Mouse (Mus musculus) neural tube, embryonic 14.5 days (tissue): ENCODE measurements around the gene Slc38a3. TPM values are rescaled to one million over a fixed set of nuclear protein-coding genes. Genes with fewer than 3 reads are reported as not detected.
"Not testable (repeated sequence)": the region's sequence is repeated elsewhere in the genome, so short reads cannot be mapped to it uniquely, and the experiment has no call there.

Experiments used
- ATAC-seq: fragments of 200-750 bp; cut with Nextera tagmentation; 2 replicates; pipeline ENCODE4 v1.8.0; 2017; ENCODE audit warnings: low read depth, mild to moderate bottlenecking, moderate TSS enrichment, moderate library complexity
- H3K27ac ChIP-seq: fragments of 300-500 bp; sonication (generic); 2 replicates; pipeline ENCODE4 v1.5.1; 2014; ENCODE audit warnings: low read depth, mild to moderate bottlenecking, control low read depth, low read length, moderate library complexity, mixed read lengths
- H3K27me3 ChIP-seq: fragments of 300-500 bp; sonication (generic); 2 replicates; pipeline ENCODE4 v1.6.1; 2014; ENCODE audit warnings: low read length; ENCODE audit not compliant: control insufficient read depth, insufficient read depth
- H3K36me3 ChIP-seq: fragments of 300-500 bp; sonication (generic); 2 replicates; pipeline ENCODE4 v1.6.1; 2014; ENCODE audit warnings: low read length, mixed read lengths; ENCODE audit not compliant: control insufficient read depth, insufficient read depth
- H3K4me1 ChIP-seq: fragments of 300-500 bp; sonication (generic); 2 replicates; pipeline ENCODE4 v1.6.1; 2014; ENCODE audit warnings: low read length; ENCODE audit not compliant: control insufficient read depth, insufficient read depth
- H3K4me2 ChIP-seq: fragments of 300-500 bp; sonication (generic); 2 replicates; pipeline ENCODE4 v1.6.1; 2014; ENCODE audit warnings: mild to moderate bottlenecking, low read depth, low read length, control low read depth
- H3K4me3 ChIP-seq: fragments of 300-500 bp; sonication (generic); 2 replicates; pipeline ENCODE4 v1.5.1; 2014; ENCODE audit warnings: low read depth, low read length, control low read depth, mixed read lengths
- H3K9ac ChIP-seq: fragments of 300-500 bp; sonication (generic); replicated peaks from 2 replicates; pipeline ENCODE4 v1.6.1; 2014; ENCODE audit warnings: low read depth, mild to moderate bottlenecking, control low read depth, low read length, mixed read lengths
- H3K9me3 ChIP-seq: fragments of 300-500 bp; sonication (generic); 2 replicates; pipeline ENCODE4 v1.6.1; 2016; ENCODE audit warnings: low read length; ENCODE audit not compliant: control insufficient read depth
- WGBS: fragments of 180-500 bp; shearing (Covaris S2); extraction: QIAGEN DNeasy Blood & Tissue Kit; methylation state at CpG from one replicate; pipeline ENCODE4 v1.1.7; 2014; 5-methylcytosine and 5-hydroxymethylcytosine counted together
- polyA plus RNA-seq: library from polyadenylated mRNA; unstranded; fragments of >200 nt; fragmentation: Nextera tagmentation; extraction: Ambion mirVana; gene quantifications from 2 replicates; pipeline ENCODE4 v1.2.1, GENCODE M21; 2014

Gene Slc38a3
- polyA plus RNA-seq, 1 experiment from 2014 or later: 31.3 TPM

- H3K4me2 ChIP-seq: no peak overlapping the region
- ATAC-seq: peak; percentile 67; the same call in 1 of the 2 replicates
- H3K36me3 ChIP-seq: no peaks in the 10 kb centered on the region; the same call in none of the 2 replicates
- WGBS: 30% methylated on average over 17 of the region's 17 CpGs
- no peak overlapping the region for H3K27ac ChIP-seq
- H3K4me3 ChIP-seq: no peak overlapping the region
- H3K9me3 ChIP-seq: no peaks in the 10 kb centered on the region
- H3K4me1 ChIP-seq: no peaks in the 10 kb centered on the region
- H3K27me3 ChIP-seq: no peaks in the 10 kb centered on the region
- no peak overlapping the region for H3K9ac ChIP-seq
These were observed 16.1 kb upstream of the Slc38a3 start for GRCm38 (mm10) chr9:107685231-107685981.

DNA sequence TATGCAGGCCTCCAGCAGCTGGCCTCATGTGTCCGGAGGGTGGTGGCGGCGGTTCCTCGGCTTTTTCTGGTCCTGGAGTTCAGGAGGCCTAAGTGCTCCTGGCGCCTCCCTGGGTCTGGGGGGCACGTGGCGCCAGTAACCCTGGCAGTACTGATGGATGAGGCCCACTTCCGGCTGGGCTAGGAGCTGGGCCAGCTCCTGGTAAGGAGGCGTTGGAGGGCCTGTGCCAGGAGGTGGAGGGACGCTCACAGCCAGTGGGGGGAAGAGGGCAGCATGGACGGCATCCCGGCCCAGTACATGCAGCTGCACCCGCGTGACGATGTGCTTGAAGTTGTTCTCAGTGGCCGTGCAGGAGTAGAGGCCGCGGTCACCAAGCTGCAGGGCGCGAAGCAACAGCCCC is 13.1 kb upstream of the Slc38a3 start:
- H3K4me3 ChIP-seq: no peak overlapping the region
- WGBS: 90% methylated on average over 20 of the region's 20 CpGs
- no peaks in the 10 kb centered on the region; the same call in 1 of the 2 replicates for H3K36me3 ChIP-seq
- no peak overlapping the region for H3K4me2 ChIP-seq
- no peak overlapping the region for H3K27ac ChIP-seq
- H3K4me1 ChIP-seq: no peaks in the 10 kb centered on the region
- no peaks in the 10 kb centered on the region for H3K9me3 ChIP-seq
- no peaks in the 10 kb centered on the region; the same call in 1 of the 2 replicates for H3K27me3 ChIP-seq
- ATAC-seq: no peak
- H3K9ac ChIP-seq: no peak overlapping the region

GRCm38 (mm10) chr9:107679501-107679900 is 10.2 kb upstream of the Slc38a3 start, which contains the start of gene Gnat1:
TSS of gene Gnat1 (minus strand) at chr9:107679712.
- no peak within 1 kb of the TSS for H3K4me2 ChIP-seq
- 42% methylated on average over 5 of the region's 5 CpGs for WGBS
- H3K4me3 ChIP-seq: no peak within 1 kb of the TSS
- ATAC-seq: no peak
- H3K36me3 ChIP-seq: no peaks in the 10 kb centered on the region; the same call in 1 of the 2 replicates
- no peaks in the 10 kb centered on the region for H3K9me3 ChIP-seq
- H3K27ac ChIP-seq: no peak within 1 kb of the TSS
- peaks cover 15% of the 10 kb centered on the region; the same call in 1 of the 2 replicates for H3K27me3 ChIP-seq
- H3K4me1 ChIP-seq: peaks cover 8% of the 10 kb centered on the region
- no peak within 1 kb of the TSS for H3K9ac ChIP-seq

DNA sequence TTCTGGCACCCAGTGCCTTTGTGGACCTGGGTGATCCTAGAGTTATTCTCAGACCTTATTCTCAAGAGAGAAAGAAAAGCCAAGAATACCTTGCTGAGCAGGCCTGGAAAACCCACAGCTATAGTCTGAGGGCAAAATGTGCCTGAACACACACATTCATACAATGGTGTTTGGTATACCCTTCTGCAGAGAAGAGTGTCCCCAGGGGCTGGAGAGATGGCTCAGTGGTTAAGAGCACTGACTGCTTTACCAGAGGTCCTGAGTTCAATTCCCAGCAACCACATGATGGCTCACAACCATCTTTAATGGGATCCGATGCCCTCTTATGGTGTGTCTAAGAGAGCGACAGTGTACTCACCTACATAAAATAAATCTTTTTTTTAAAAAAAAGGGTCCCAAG is 9.5 kb upstream of the Slc38a3 start:
- Histone ChIP-seq H3K4me3 (no peak overlapping the region), H3K27ac (no peak overlapping the region), H3K27me3 (peaks cover 15% of the 10 kb centered on the region; the same call in 1 of the 2 replicates), H3K4me2 (no peak overlapping the region), H3K9me3 (no peaks in the 10 kb centered on the region), H3K9ac (no peak overlapping the region), H3K36me3 (no peaks in the 10 kb centered on the region; the same call in 1 of the 2 replicates), H3K4me1 (peaks cover 8% of the 10 kb centered on the region)
- ATAC-seq: no peak
- 95% methylated on average over 2 of the region's 2 CpGs for WGBS

GRCm38 (mm10) chr9:107677819-107678526 is 8.6 kb upstream of the Slc38a3 start:
- not testable (repeated sequence) for H3K9me3 ChIP-seq, H3K4me1 ChIP-seq, H3K4me2 ChIP-seq, ATAC-seq, H3K36me3 ChIP-seq, H3K4me3 ChIP-seq, H3K9ac ChIP-seq, H3K27ac ChIP-seq
- peaks cover 15% of the 10 kb centered on the region; the same call in 1 of the 2 replicates for H3K27me3 ChIP-seq
- 38% methylated on average over 14 of the region's 14 CpGs for WGBS

- 19% methylated on average over 17 of the region's 17 CpGs for WGBS
- H3K9me3 ChIP-seq: no peaks in the 10 kb centered on the region
- no peak overlapping the region for H3K4me3 ChIP-seq
- peaks cover 8% of the 10 kb centered on the region for H3K4me1 ChIP-seq
- H3K36me3 ChIP-seq: no peaks in the 10 kb centered on the region
- H3K27ac ChIP-seq: no peak overlapping the region
- H3K4me2 ChIP-seq: no peak overlapping the region
- H3K9ac ChIP-seq: no peak overlapping the region
- ATAC-seq: no peak
- peaks cover 15% of the 10 kb centered on the region; the same call in 1 of the 2 replicates for H3K27me3 ChIP-seq
These were observed 7.9 kb upstream of the Slc38a3 start for GRCm38 (mm10) chr9:107677091-107677784.

DNA sequence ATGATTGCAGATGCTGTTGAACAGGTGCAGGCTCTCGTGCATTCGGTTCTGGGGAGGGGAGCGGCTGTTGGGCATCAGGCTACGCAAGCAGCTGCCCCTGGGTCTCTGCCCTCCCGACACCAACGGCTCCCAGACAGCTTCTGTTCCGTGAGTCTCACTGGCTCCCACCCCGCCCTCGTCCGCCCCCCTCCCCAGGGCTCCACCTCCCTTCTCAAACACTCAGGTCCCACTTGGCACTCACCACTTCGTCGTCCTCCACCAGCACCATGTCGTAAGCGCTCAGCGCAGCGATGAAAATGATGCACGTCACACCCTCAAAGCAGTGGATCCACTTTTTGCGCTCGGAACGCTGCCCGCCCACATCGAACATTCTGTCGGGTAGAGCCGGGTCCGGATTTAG is 7.0 kb upstream of the Slc38a3 start:
- Histone ChIP-seq H3K4me2 (peak overlapping the region; percentile 52), H3K4me3 (peak overlapping the region; percentile 22), H3K9ac (peak overlapping the region; percentile 25; the same call in 1 of the 2 replicates), H3K36me3 (no peaks in the 10 kb centered on the region), H3K27me3 (peaks cover 15% of the 10 kb centered on the region; the same call in 1 of the 2 replicates), H3K4me1 (peaks cover 8% of the 10 kb centered on the region), H3K27ac (no peak overlapping the region), H3K9me3 (no peaks in the 10 kb centered on the region)
- WGBS: 2% methylated on average over 25 of the region's 25 CpGs
- no peak; the same call in 1 of the 2 replicates for ATAC-seq

DNA sequence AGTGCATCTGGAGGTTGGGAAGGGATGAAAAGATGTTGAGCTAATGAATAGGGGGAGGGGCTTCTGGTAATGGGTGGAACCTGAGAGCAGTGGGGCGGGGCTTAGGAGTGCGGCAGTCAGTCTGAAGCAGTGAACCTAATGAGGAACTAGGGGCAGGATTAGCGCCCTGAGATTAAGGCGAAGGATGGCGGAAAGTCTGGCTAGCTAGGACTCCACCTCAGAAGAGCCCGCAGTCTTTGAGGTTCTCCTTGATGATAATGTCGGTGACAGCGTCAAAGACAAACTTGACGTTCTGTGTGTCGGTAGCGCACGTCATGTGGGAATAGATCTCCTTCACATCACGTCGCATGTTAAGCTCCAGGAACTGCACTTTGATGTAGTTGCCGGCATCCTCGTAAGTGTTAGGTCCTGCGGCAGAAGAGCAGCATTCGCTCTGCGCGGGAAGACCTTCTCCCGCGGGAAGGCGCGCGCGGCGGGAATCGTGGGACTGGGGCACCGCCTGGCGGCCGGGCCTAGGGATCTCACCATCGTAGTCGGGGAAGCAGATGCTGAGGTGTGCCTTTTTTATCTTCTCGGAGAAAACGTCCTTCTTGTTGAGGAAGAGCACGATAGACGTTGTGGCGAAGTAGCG is 6.5 kb upstream of the Slc38a3 start:
- Histone ChIP-seq H3K4me3 (peak overlapping the region; percentile 22), H3K4me1 (peaks cover 8% of the 10 kb centered on the region), H3K27ac (no peak overlapping the region), H3K9ac (0 out of 2 replicates have a peak overlapping the region, but pooled peaks have one; percentile 25), H3K36me3 (no peaks in the 10 kb centered on the region), H3K4me2 (peak overlapping the region; percentile 52), H3K9me3 (no peaks in the 10 kb centered on the region), H3K27me3 (peaks cover 15% of the 10 kb centered on the region; the same call in 1 of the 2 replicates)
- under 1% methylated on average over 39 of the region's 39 CpGs for WGBS
- ATAC-seq: 0 out of 2 replicates have a peak, but pooled peaks have one; percentile 47
